Mouse (Mus musculus) left cerebral cortex, adult 8-10 months (tissue): ENCODE data around the gene Arhgap29. TPM values are rescaled to one million over a fixed set of nuclear protein-coding genes. Genes with fewer than 3 reads are reported as not detected.

Experiments used
- DNase-seq, 2 experiments: peaks; one replicate each; pipeline ENCODE4 v3.0.0; 2022; ENCODE audit warnings: low spot score in 2 of 2
- total RNA-seq, 4 experiments: library from RNA; stranded (reverse); gene quantifications; 2 replicates each; pipeline ENCODE4 v1.2.4; 2022

Gene Arhgap29
- total RNA-seq, 4 experiments from 2014 or later = 20.0 to 26.9 (median 24.7) TPM

- no peak for DNase-seq
Observed at GRCm38 (mm10) chr3:122064556-122065410, 112.4 kb downstream of the Arhgap29 start.

Other genes starting within 250 kb of the Arhgap29 start
- gene F3, start 229.0 kb upstream of the Arhgap29 start, total RNA-seq = 10 to 100 TPM; 47.6 to 60.8 (median 53.0) TPM
- gene Abcd3, start 137.2 kb upstream of the Arhgap29 start, total RNA-seq = 10 to 100 TPM; 47.5 to 52.6 (median 50.6) TPM
- 1 to 10 TPM; 3.1 to 3.3 (median 3.2) TPM for gene Abca4, start 91.9 kb downstream of the Arhgap29 start, total RNA-seq